Mouse (Mus musculus) lung, adult 18-20 months (tissue): Measurements from ENCODE around the gene Plrg1.

Source experiments
- DNase-seq, 2 experiments: peaks; one replicate each; pipeline ENCODE4 v3.0.0; 2022; ENCODE audit warnings: mixed read lengths in 2 of 2

Gene Plrg1

GRCm38 (mm10) chr3:83055281-83056038 is at the start of gene Plrg1:
Plrg1 (plus strand) TSS chr3:83055522.
- peak; percentile 99 for DNase-seq

- DNase-seq: no peak
Observed at GRCm38 (mm10) chr3:83007557-83007956, 47.8 kb upstream of the Plrg1 start, which contains the start of gene Fgg. Fgg (plus strand) TSS chr3:83007724.

- no peak for DNase-seq
Observed at GRCm38 (mm10) chr3:83010291-83010690, 45.0 kb upstream of the Plrg1 start.

GRCm38 (mm10) chr3:83011136-83011535 is 44.2 kb upstream of the Plrg1 start:
- no peak for DNase-seq

GRCm38 (mm10) chr3:83011565-83011964 is 43.8 kb upstream of the Plrg1 start:
- DNase-seq: no peak

DNA sequence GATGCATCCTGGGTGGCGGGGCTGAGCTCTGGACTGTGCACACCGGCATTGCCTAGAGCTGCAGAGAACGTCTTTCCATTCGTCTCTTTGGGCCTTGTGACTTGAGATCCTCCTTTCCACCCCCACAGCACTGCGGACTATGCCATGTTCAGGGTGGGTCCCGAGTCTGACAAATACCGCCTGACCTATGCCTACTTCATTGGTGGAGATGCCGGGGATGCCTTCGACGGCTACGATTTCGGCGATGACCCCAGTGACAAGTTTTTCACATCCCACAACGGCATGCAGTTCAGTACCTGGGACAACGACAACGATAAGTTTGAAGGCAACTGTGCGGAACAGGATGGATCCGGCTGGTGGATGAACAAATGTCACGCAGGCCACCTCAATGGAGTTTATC is 42.7 kb upstream of the Plrg1 start:
- no peak for DNase-seq

GRCm38 (mm10) chr3:83013951-83014350 is 41.4 kb upstream of the Plrg1 start:
- DNase-seq: no peak

DNA sequence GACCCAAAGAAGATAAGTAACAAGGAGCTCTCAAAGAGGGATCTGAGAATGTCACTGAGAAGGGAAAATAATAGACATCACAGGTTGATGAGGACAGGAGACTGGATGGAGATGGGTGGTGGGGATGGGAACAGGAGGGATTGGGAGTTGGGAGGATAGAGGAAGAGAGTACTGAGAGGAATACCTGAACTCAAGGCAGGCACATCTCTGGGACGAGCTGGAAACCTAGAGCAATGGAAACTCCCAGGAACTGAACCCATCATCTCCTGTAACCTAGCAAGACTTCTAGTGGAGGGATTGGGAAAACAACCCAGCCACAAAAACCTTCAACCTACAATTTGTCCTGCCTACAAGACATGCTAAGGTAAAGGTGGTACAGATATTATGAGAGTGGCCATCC is 39.1 kb upstream of the Plrg1 start:
- DNase-seq: no peak

- DNase-seq: no peak
Observed at GRCm38 (mm10) chr3:83020387-83020786, 34.9 kb upstream of the Plrg1 start.

DNA sequence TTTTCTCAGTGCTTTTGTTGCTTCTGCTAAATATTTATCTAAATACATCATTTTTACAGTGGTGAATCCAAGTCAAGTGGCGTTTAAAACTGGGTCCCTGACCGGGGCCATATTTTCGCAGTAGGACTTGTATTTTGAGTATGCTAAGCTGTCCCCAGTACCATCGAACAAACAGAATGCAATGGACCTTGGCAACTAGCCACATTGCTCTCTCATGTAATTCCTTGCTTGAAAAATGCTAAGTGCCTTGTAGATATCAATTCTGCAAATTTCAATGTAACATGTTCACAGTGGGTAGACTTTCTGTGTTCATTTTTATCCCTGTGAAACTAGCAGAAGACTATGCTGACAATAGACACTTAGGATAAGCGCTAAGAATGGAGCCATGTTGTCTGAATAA is 34.1 kb upstream of the Plrg1 start:
- DNase-seq: no peak

DNA sequence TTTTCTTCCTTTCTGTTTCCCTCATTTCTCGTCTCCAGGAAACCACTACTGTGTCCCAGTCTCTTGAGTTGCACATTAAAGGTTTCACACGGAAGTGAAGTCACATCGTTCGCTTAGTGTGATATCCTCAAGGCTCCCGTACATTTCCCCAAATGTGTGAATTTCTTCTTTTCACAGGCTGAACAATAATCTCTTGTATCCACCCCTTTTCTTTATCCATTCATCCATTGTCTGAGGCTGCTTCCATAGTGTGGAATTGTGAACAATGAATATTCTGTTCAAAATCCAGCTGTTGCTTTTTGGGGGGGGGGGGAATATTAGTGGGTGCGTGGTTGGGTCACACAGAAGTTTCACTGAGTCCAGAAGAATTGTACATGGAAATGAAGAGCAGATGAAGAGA is 30.3 kb upstream of the Plrg1 start:
- no peak for DNase-seq

GRCm38 (mm10) chr3:83025475-83026301 is 29.6 kb upstream of the Plrg1 start, which contains the start of gene Fga:
Fga (plus strand) TSS chr3:83026076.
- no peak for DNase-seq

- DNase-seq: no peak
Observed at GRCm38 (mm10) chr3:83027546-83028251, 27.6 kb upstream of the Plrg1 start.

GRCm38 (mm10) chr3:83030331-83030730 is 25.0 kb upstream of the Plrg1 start:
- no peak for DNase-seq

GRCm38 (mm10) chr3:83032746-83033308 is 22.5 kb upstream of the Plrg1 start:
- DNase-seq: no peak

- no peak for DNase-seq
Observed at GRCm38 (mm10) chr3:83033801-83034200, 21.5 kb upstream of the Plrg1 start.

- DNase-seq: no peak
Observed at GRCm38 (mm10) chr3:83038865-83039264, 16.5 kb upstream of the Plrg1 start.

DNA sequence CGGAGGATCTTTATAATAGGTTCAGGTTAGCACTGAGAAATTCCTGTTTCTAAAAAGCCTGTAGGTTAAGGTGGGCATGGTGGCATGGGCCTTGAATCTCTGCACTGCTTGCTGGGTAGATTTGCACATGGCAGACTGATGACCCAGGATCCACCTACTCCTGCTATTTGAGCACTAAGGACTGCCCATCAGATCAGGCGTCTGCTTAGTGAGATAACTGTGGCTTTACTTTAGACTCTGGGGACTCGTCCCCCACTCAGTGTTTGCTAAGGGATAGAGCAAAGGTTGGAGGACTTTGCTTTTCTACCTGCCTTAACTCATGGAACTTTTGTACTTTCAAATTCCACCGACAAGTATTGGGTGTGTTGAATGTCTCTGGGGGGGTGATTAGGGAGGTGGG is 15.7 kb upstream of the Plrg1 start:
- DNase-seq: no peak

DNA sequence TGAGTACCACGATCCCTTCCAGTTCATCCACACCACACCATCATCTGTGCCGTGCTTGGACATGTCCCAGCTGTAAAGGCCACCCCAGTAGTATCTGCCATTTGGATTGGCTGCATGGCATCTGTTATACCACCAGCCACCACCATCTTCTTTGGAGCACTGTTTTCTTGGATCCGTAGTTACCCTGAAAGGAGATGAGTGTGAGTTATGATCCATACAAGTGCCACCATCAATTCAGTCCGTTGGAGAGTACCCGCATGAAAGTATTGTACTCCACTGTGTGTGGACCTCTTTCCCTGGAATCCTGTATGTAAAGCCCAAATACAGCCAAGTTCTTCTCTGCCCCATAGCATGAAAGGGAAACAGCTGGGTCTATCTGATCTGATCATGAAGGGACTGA is 12.9 kb upstream of the Plrg1 start:
- DNase-seq: no peak

GRCm38 (mm10) chr3:83046649-83047048 is 8.7 kb upstream of the Plrg1 start:
- no peak for DNase-seq

GRCm38 (mm10) chr3:83049680-83050079 is 5.6 kb upstream of the Plrg1 start, which contains the start of gene Fgb:
Fgb (minus strand) TSS chr3:83049863.
- no peak for DNase-seq

DNA sequence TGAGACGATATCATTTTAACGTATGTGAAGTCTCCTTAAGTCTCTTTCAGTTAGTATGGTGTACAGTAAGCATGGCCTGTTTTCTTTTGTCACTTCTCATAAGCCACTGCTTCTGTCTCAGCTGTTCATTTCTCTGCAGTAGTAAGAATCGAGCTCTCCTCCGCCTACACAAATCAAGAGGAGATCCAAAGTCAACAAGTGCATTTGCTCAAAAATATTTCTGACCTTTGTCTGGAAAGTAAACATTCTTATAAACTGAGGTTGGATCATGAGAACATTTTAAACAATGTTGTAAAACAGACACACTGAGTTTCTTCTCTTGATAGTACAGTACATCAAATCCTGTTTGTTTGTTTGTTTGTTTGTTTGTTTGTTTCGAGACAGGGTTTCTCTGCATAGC is 4.7 kb upstream of the Plrg1 start:
- no peak for DNase-seq

DNA sequence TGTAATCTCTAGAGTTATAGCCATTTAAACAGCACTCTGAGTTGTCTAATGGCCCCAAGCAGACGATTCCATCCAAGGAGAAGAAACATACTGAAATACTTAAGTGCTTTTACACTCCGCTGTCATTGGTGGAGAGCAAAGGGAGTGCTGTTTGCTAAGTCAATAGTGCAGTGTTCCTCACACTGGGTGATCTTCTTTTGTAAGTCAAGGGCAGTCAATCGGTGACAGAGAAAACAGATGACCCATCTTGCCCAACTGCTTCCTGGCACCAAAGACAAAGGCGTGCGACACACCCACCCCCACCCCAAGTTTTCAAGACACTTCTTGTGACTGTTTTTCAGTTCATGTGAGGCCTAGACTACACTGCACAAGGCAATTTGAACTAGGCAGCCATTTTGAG is 3.2 kb upstream of the Plrg1 start:
- no peak for DNase-seq
